Mouse (Mus musculus): ENCODE results near the gene Banf2. TPM values are rescaled to one million over a fixed set of nuclear protein-coding genes. Genes with fewer than 3 reads are reported as not detected.
A peak's percentile ranks its signal among the peaks of the same experiment; 100 is the strongest.

Gene Banf2
- polyA plus RNA-seq, 1 experiment from 2014 or later, result not detected

GRCm38 (mm10) chr2:144111966-144112365, 79.1 kb downstream of the Banf2 start:
- ATAC-seq (ENCODE audit: low FRiP score, low read depth), result no peak
- no peak overlapping the region for H3K4me3 ChIP-seq
- H3K9ac ChIP-seq, result no peak overlapping the region
- H3K36me3 ChIP-seq, result no peaks in the 10 kb centered on the region
- no peak overlapping the region for H3K27ac ChIP-seq
- H3K27me3 ChIP-seq, result no peaks in the 10 kb centered on the region
- H3K4me1 ChIP-seq, result peaks cover 3% of the 10 kb centered on the region; the same call in 1 of the 2 replicates
- 70% methylated on average over 7 of the region's 7 CpGs for WGBS
- no peak overlapping the region for H3K4me2 ChIP-seq (replicated peaks)
- H3K9me3 ChIP-seq, result no peaks in the 10 kb centered on the region

- Histone ChIP-seq H3K9ac (no peak overlapping the region), H3K4me1 (peaks cover 3% of the 10 kb centered on the region; the same call in 1 of the 2 replicates), H3K4me2 (replicated peaks) (no peak overlapping the region), H3K9me3 (no peaks in the 10 kb centered on the region), H3K27ac (no peak overlapping the region), H3K4me3 (no peak overlapping the region), H3K36me3 (no peaks in the 10 kb centered on the region), H3K27me3 (no peaks in the 10 kb centered on the region)
- 82% methylated on average over 5 of the region's 5 CpGs for WGBS
- no peak for ATAC-seq (ENCODE audit: low FRiP score, low read depth)
These were observed 79.8 kb downstream of the Banf2 start for GRCm38 (mm10) chr2:144112666-144113065.

GRCm38 (mm10) chr2:144118061-144118460, 85.2 kb downstream of the Banf2 start:
- no peak overlapping the region for H3K4me3 ChIP-seq
- 51% methylated on average over 2 of the region's 2 CpGs for WGBS

GRCm38 (mm10) chr2:144120186-144120823, 87.4 kb downstream of the Banf2 start:
- Histone ChIP-seq H3K4me2 (replicated peaks) (no peak overlapping the region), H3K27ac (peak overlapping the region; percentile 65; the same call in 1 of the 2 replicates), H3K27me3 (no peaks in the 10 kb centered on the region), H3K9me3 (no peaks in the 10 kb centered on the region), H3K4me3 (no peak overlapping the region), H3K9ac (no peak overlapping the region), H3K36me3 (no peaks in the 10 kb centered on the region), H3K4me1 (peaks cover 38% of the 10 kb centered on the region)
- no peak for ATAC-seq (ENCODE audit: low FRiP score, low read depth)
- 66% methylated on average over 7 of the region's 7 CpGs for WGBS

More at GRCm38 (mm10) chr2:144118061-144118460, 85.2 kb downstream of the Banf2 start:
- ATAC-seq (ENCODE audit: low FRiP score, low read depth), result no peak
- Histone ChIP-seq H3K27me3 (no peaks in the 10 kb centered on the region), H3K4me1 (peaks cover 24% of the 10 kb centered on the region), H3K9ac (no peak overlapping the region), H3K9me3 (no peaks in the 10 kb centered on the region), H3K4me2 (replicated peaks) (no peak overlapping the region), H3K27ac (no peak overlapping the region), H3K36me3 (no peaks in the 10 kb centered on the region)

GRCm38 (mm10) chr2:144122068-144122467, 89.2 kb downstream of the Banf2 start:
- Histone ChIP-seq H3K4me1 (peaks cover 38% of the 10 kb centered on the region), H3K27ac (no peak overlapping the region), H3K27me3 (no peaks in the 10 kb centered on the region), H3K9me3 (no peaks in the 10 kb centered on the region; the same call in 1 of the 2 replicates), H3K9ac (no peak overlapping the region), H3K4me2 (replicated peaks) (no peak overlapping the region), H3K36me3 (no peaks in the 10 kb centered on the region), H3K4me3 (no peak overlapping the region)
- 90% methylated on average over 16 of the region's 16 CpGs for WGBS
- no peak for ATAC-seq (ENCODE audit: low FRiP score, low read depth)

Other genes with a start within 250 kb of the Banf2 start
- gene Bfsp1, start 169.9 kb upstream of the Banf2 start, polyA plus RNA-seq (2015; fragmentation: Nextera tagmentation; extraction: Ambion mirVana), result 2.4 and 2.6 TPM in 2 replicates
- 339 and 342 TPM in 2 replicates for gene Dstn, start 117.7 kb upstream of the Banf2 start, polyA plus RNA-seq (2015; fragmentation: Nextera tagmentation; extraction: Ambion mirVana)
- gene Rrbp1, start 21.8 kb upstream of the Banf2 start, polyA plus RNA-seq (2015; fragmentation: Nextera tagmentation; extraction: Ambion mirVana), result 132 and 133 TPM in 2 replicates
- gene Mgme1, start 237.6 kb downstream of the Banf2 start, polyA plus RNA-seq (2015; fragmentation: Nextera tagmentation; extraction: Ambion mirVana), result 19.7 and 22.6 TPM in 2 replicates
- 130 and 133 TPM in 2 replicates for gene Snx5, start 237.8 kb downstream of the Banf2 start, polyA plus RNA-seq (2015; fragmentation: Nextera tagmentation; extraction: Ambion mirVana)